Mouse (Mus musculus): Measurements from ENCODE around the gene Mrpl30. TPM values are rescaled to one million over a fixed set of nuclear protein-coding genes. Genes with fewer than 3 reads are reported as not detected.

Gene Mrpl30
- 222 and 231 TPM in 2 replicates for polyA plus RNA-seq (2015; fragmentation: Nextera tagmentation; extraction: Ambion mirVana)

GRCm38 (mm10) chr1:37890025-37890652, at the start of gene Mrpl30, which contains the start of gene Mitd1:
Gene Mrpl30, plus strand, starts transcription at chr1:37890477.
Gene Mitd1, minus strand, starts transcription at chr1:37890411.
- WGBS (ENCODE audit: insufficient replicate concordance): under 1% methylated on average over 41 of the region's 41 CpGs

DNA sequence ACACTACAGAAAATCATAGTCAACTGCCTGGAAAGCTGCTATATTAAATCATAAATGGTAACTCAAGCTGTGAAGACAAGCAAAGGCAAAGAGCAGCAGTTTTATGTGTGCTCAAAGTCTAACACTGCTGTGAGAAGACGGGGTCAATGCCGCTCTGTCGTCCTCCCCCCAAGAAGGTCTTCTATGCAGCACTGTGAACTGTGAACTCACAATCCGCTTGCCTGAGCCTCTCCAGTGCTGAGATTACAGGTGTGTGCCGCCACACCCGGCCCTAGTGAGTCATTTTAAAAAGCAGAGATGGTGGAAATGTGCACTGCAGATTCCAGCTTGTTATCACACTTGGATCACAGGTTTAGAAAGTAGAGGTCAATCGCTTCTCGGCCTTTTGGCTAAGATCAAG, 43.4 kb upstream of the Mrpl30 start:
- Histone ChIP-seq H3K9me3 (replicated peaks) (no peaks in the 10 kb centered on the region), H3K9ac (no peak overlapping the region), H3K4me1 (replicated peaks) (no peaks in the 10 kb centered on the region), H3K4me2 (no peak overlapping the region), H3K27me3 (no peaks in the 10 kb centered on the region), H3K36me3 (no peaks in the 10 kb centered on the region), H3K27ac (no peak overlapping the region), H3K4me3 (replicated peaks) (no peak overlapping the region)
- WGBS (ENCODE audit: insufficient replicate concordance): 73% methylated on average over 8 of the region's 8 CpGs
- DNase-seq (no peak), ATAC-seq (ENCODE audit: low read depth) (no peak)

More at GRCm38 (mm10) chr1:37890025-37890652, at the start of gene Mrpl30, which contains the start of gene Mitd1:
- H3K27ac ChIP-seq: peak within 1 kb of the TSS; percentile 79
- H3K9ac ChIP-seq: peak within 1 kb of the TSS; percentile 77
- H3K4me1 ChIP-seq (replicated peaks): peaks cover 50% of the 10 kb centered on the region
- H3K4me3 ChIP-seq (replicated peaks): peak within 1 kb of the TSS; percentile 74
- peak; percentile 89 for ATAC-seq (ENCODE audit: low read depth)
- peak; percentile 80 for DNase-seq
- no peaks in the 10 kb centered on the region for H3K9me3 ChIP-seq (replicated peaks)
- H3K4me2 ChIP-seq: peak within 1 kb of the TSS; percentile 84
- H3K27me3 ChIP-seq: no peaks in the 10 kb centered on the region
- H3K36me3 ChIP-seq: peaks cover 26% of the 10 kb centered on the region

- no peak for ATAC-seq (ENCODE audit: low read depth)
- DNase-seq: no peak
- H3K4me2 ChIP-seq: no peak overlapping the region
- no peaks in the 10 kb centered on the region for H3K36me3 ChIP-seq
- H3K9ac ChIP-seq: no peak overlapping the region
- H3K4me1 ChIP-seq (replicated peaks): no peaks in the 10 kb centered on the region
- H3K27me3 ChIP-seq: no peaks in the 10 kb centered on the region
- WGBS (ENCODE audit: insufficient replicate concordance): 35% methylated on average over 2 of the region's 2 CpGs
- no peak overlapping the region for H3K4me3 ChIP-seq (replicated peaks)
- no peak overlapping the region for H3K27ac ChIP-seq
- H3K9me3 ChIP-seq (replicated peaks): no peaks in the 10 kb centered on the region
Observed at GRCm38 (mm10) chr1:37850696-37851095, 39.6 kb upstream of the Mrpl30 start.

- Histone ChIP-seq H3K9ac (peak overlapping the region; percentile 81), H3K4me3 (replicated peaks) (peak overlapping the region; percentile 69), H3K4me2 (peak overlapping the region; percentile 92), H3K27me3 (no peaks in the 10 kb centered on the region), H3K9me3 (replicated peaks) (no peaks in the 10 kb centered on the region), H3K27ac (peak overlapping the region; percentile 87), H3K4me1 (replicated peaks) (peaks cover 31% of the 10 kb centered on the region), H3K36me3 (no peaks in the 10 kb centered on the region)
- under 1% methylated on average over 89 of the region's 90 CpGs for WGBS (ENCODE audit: insufficient replicate concordance)
- ATAC-seq (ENCODE audit: low read depth) (peak; percentile 96), DNase-seq (peak; percentile 99)
Observed at GRCm38 (mm10) chr1:37864511-37865400, 25.5 kb upstream of the Mrpl30 start.

DNA sequence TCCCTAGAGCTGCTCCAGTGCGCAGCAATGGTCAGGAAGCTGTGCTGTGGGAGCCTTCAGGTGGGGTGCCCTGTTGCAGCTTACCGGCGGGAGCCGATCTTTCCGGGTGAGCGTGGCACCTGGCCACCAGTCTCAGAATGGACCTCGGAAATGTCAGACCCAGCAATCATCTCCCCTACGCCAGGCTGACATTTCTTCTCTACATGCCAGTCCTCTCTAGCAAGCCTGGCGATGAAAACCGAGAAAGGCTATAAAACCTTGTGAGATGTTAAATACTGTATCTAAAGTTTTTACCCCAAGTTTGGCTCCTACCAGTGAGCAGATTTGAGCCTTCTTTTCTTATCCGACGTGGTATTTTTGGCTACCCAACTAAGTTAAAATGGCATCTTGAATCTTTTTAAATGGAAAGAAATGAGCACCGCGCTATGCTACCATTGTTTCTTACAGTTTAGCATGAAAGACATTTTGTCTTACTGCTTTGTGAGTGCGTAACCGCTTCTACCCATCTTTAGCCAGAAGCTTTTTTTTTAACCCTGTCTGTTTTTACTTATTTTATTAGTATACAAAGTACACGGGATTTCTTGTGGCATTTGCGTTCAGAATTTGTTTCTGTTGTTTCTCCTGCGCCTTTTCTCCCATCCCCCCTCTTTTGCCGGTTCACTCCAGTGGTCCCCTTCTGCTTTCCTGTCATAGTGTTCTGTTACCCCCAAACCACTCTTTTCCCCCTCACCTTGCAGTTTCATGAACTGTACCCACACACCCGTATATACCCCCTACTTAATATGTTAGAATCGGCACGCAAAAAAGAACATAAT, 24.7 kb upstream of the Mrpl30 start:
- 10% methylated on average over 23 of the region's 23 CpGs for WGBS (ENCODE audit: insufficient replicate concordance)
- H3K4me3 ChIP-seq (replicated peaks): peak overlapping the region; percentile 69
- no peaks in the 10 kb centered on the region for H3K36me3 ChIP-seq
- H3K4me2 ChIP-seq: peak overlapping the region; percentile 92
- H3K9me3 ChIP-seq (replicated peaks): no peaks in the 10 kb centered on the region
- H3K4me1 ChIP-seq (replicated peaks): peaks cover 38% of the 10 kb centered on the region
- DNase-seq: no peak
- H3K27me3 ChIP-seq: no peaks in the 10 kb centered on the region
- no peak for ATAC-seq (ENCODE audit: low read depth)
- peak overlapping the region; percentile 87 for H3K27ac ChIP-seq
- H3K9ac ChIP-seq: peak overlapping the region; percentile 81

GRCm38 (mm10) chr1:37866286-37866685, 24.0 kb upstream of the Mrpl30 start, which contains the start of gene Tsga10:
Gene Tsga10, minus strand, starts transcription at chr1:37866429.
- Histone ChIP-seq H3K4me2 (peak within 1 kb of the TSS; percentile 92), H3K36me3 (no peaks in the 10 kb centered on the region), H3K4me1 (replicated peaks) (peaks cover 38% of the 10 kb centered on the region), H3K27me3 (no peaks in the 10 kb centered on the region), H3K4me3 (replicated peaks) (peak within 1 kb of the TSS; percentile 69), H3K27ac (peak within 1 kb of the TSS; percentile 87), H3K9me3 (replicated peaks) (no peaks in the 10 kb centered on the region), H3K9ac (peak within 1 kb of the TSS; percentile 81)
- ATAC-seq (ENCODE audit: low read depth): no peak
- 78% methylated on average over 6 of the region's 6 CpGs for WGBS (ENCODE audit: insufficient replicate concordance)
- DNase-seq: no peak

DNA sequence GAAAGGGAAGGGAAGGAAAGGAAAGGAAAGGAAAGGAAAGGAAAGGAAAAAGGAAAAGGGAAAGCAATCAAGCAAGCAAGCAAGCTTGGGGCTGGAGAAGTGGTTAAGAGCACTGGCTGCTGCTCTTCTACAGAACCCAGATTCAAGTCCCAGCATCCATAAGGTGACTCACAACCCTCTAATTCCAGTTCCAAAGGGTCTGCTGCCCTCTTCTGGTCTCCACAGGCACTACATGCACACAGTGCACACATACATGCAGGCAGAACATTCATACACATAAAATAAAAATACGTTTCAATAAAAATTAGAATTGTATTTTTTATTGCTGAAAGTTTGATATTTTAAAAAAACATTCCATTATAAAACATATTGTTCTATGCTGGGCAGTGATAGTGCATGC, 23.2 kb upstream of the Mrpl30 start:
- DNase-seq (peak; percentile 58), ATAC-seq (ENCODE audit: low read depth) (no peak)
- no peaks in the 10 kb centered on the region for H3K36me3 ChIP-seq
- peaks cover 44% of the 10 kb centered on the region for H3K4me1 ChIP-seq (replicated peaks)
- WGBS (ENCODE audit: insufficient replicate concordance): 68% methylated on average over 1 of the region's 1 CpGs
- H3K4me2 ChIP-seq: no peak overlapping the region
- H3K4me3 ChIP-seq (replicated peaks): no peak overlapping the region
- H3K9ac ChIP-seq: no peak overlapping the region
- no peak overlapping the region for H3K27ac ChIP-seq
- H3K27me3 ChIP-seq: no peaks in the 10 kb centered on the region
- H3K9me3 ChIP-seq (replicated peaks): no peaks in the 10 kb centered on the region

GRCm38 (mm10) chr1:37867684-37868322, 22.5 kb upstream of the Mrpl30 start:
- H3K27ac ChIP-seq: no peak overlapping the region
- ATAC-seq (ENCODE audit: low read depth): no peak

GRCm38 (mm10) chr1:37868640-37869039, 21.6 kb upstream of the Mrpl30 start:
- H3K4me2 ChIP-seq: peak overlapping the region; percentile 17; the same call in 1 of the 2 replicates

More at GRCm38 (mm10) chr1:37867684-37868322, 22.5 kb upstream of the Mrpl30 start:
- Histone ChIP-seq H3K9me3 (replicated peaks) (no peaks in the 10 kb centered on the region), H3K4me3 (replicated peaks) (no peak overlapping the region), H3K27me3 (no peaks in the 10 kb centered on the region), H3K4me2 (no peak overlapping the region), H3K9ac (no peak overlapping the region), H3K4me1 (replicated peaks) (peaks cover 50% of the 10 kb centered on the region), H3K36me3 (no peaks in the 10 kb centered on the region)
- DNase-seq: no peak
- 56% methylated on average over 10 of the region's 10 CpGs for WGBS (ENCODE audit: insufficient replicate concordance)

GRCm38 (mm10) chr1:37869362-37869761, 20.9 kb upstream of the Mrpl30 start:
- Histone ChIP-seq H3K27me3 (no peaks in the 10 kb centered on the region), H3K4me2 (no peak overlapping the region), H3K36me3 (no peaks in the 10 kb centered on the region), H3K4me3 (replicated peaks) (no peak overlapping the region), H3K4me1 (replicated peaks) (peaks cover 54% of the 10 kb centered on the region), H3K9me3 (replicated peaks) (no peaks in the 10 kb centered on the region), H3K9ac (0 out of 2 replicates have a peak overlapping the region, but pooled peaks have one; percentile 13), H3K27ac (peak overlapping the region; percentile 29; the same call in 1 of the 2 replicates)
- DNase-seq (no peak), ATAC-seq (ENCODE audit: low read depth) (no peak)
- 42% methylated on average over 2 of the region's 2 CpGs for WGBS (ENCODE audit: insufficient replicate concordance)

More at GRCm38 (mm10) chr1:37868640-37869039, 21.6 kb upstream of the Mrpl30 start:
- Histone ChIP-seq H3K4me3 (replicated peaks) (no peak overlapping the region), H3K27ac (no peak overlapping the region), H3K27me3 (no peaks in the 10 kb centered on the region), H3K36me3 (no peaks in the 10 kb centered on the region), H3K9ac (no peak overlapping the region), H3K4me1 (replicated peaks) (peaks cover 58% of the 10 kb centered on the region), H3K9me3 (replicated peaks) (no peaks in the 10 kb centered on the region)
- 41% methylated on average over 10 of the region's 10 CpGs for WGBS (ENCODE audit: insufficient replicate concordance)
- ATAC-seq (ENCODE audit: low read depth): no peak
- no peak for DNase-seq
